Mouse (Mus musculus): Measurements from ENCODE around the gene Neu3. TPM values are rescaled to one million over a fixed set of nuclear protein-coding genes. Genes with fewer than 3 reads are reported as not detected.

Gene Neu3
- polyA plus RNA-seq, 1 experiment from 2014 or later = 2.4 TPM

GRCm38 (mm10) chr7:99794096-99794495, 34.1 kb downstream of the Neu3 start:
- WGBS = 70% methylated on average over 2 of the region's 2 CpGs

DNA sequence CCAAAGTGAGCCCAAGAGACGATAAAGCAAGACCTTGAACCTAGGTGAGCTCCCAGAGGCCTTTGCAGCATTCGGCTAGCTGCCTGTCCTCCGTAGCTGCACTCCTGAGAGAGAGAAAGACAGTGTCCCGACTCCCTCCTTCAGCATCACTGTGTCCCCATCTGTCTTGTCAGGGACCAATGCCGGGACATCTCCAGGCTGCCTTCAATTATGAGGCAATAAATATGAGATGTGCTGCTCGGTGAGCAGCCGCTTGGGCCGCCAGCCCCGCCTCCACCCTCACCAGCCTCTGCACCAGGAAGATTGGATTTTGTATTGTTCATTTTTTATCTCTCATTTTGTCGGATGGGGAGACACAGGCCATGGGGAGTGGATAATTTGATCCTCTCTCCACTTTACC, 37.4 kb downstream of the Neu3 start:
- WGBS = 43% methylated on average over 10 of the region's 10 CpGs
- H3K36me3 ChIP-seq (ENCODE audit: control insufficient read depth, insufficient read depth, low read length) = no peaks in the 10 kb centered on the region
- no peaks in the 10 kb centered on the region for H3K27me3 ChIP-seq (ENCODE audit: control insufficient read depth, insufficient read depth, low read length)
- ATAC-seq (ENCODE audit: low read depth) = peak; percentile 52
- H3K27ac ChIP-seq (ENCODE audit: low read depth, low read length) = peak overlapping the region; percentile 68
- no peaks in the 10 kb centered on the region for H3K9me3 ChIP-seq (ENCODE audit: control insufficient read depth, low read length)
- H3K4me2 ChIP-seq (ENCODE audit: low read depth, low read length) = no peak overlapping the region
- no peak overlapping the region for H3K9ac ChIP-seq (replicated peaks; ENCODE audit: low read depth, low read length)
- peaks cover 9% of the 10 kb centered on the region; the same call in 1 of the 2 replicates for H3K4me1 ChIP-seq (ENCODE audit: control insufficient read depth, insufficient read depth, low read length)
- no peak overlapping the region for H3K4me3 ChIP-seq (ENCODE audit: low read depth, low read length)

More at GRCm38 (mm10) chr7:99794096-99794495, 34.1 kb downstream of the Neu3 start:
- Histone ChIP-seq H3K9me3 (ENCODE audit: control insufficient read depth, low read length) (no peaks in the 10 kb centered on the region), H3K27me3 (ENCODE audit: control insufficient read depth, insufficient read depth, low read length) (no peaks in the 10 kb centered on the region), H3K4me2 (ENCODE audit: low read depth, low read length) (no peak overlapping the region), H3K36me3 (ENCODE audit: control insufficient read depth, insufficient read depth, low read length) (no peaks in the 10 kb centered on the region), H3K27ac (ENCODE audit: low read depth, low read length) (no peak overlapping the region), H3K4me3 (ENCODE audit: low read depth, low read length) (no peak overlapping the region), H3K9ac (replicated peaks; ENCODE audit: low read depth, low read length) (no peak overlapping the region), H3K4me1 (ENCODE audit: control insufficient read depth, insufficient read depth, low read length) (peaks cover 17% of the 10 kb centered on the region)
- ATAC-seq (ENCODE audit: low read depth) = no peak

DNA sequence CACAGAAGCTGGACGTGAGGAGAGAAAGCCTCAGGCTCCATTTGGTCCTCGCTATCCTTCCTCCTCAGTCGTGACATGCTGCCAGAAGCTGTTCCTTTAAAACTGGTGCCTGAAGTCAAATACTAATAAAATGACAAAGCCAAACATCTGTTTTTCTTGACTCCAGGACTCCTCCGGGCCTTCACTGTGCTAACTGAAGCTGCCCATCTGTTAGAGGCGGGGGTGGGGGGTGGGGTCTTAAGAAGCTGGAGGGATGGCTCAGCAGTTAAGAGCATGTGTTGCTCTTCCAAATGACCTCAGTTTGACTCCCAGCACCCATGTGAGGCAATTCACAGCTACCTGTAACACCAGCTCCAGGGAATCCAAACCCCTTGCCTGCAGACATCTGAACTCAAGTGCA, 39.7 kb downstream of the Neu3 start:
- H3K9ac ChIP-seq (replicated peaks; ENCODE audit: low read depth, low read length) = no peak overlapping the region
- H3K4me1 ChIP-seq (ENCODE audit: control insufficient read depth, insufficient read depth, low read length) = no peaks in the 10 kb centered on the region
- no peak overlapping the region for H3K4me3 ChIP-seq (ENCODE audit: low read depth, low read length)
- WGBS = 28% methylated on average over 5 of the region's 5 CpGs
- ATAC-seq (ENCODE audit: low read depth) = no peak
- no peaks in the 10 kb centered on the region for H3K36me3 ChIP-seq (ENCODE audit: control insufficient read depth, insufficient read depth, low read length)
- no peak overlapping the region for H3K4me2 ChIP-seq (ENCODE audit: low read depth, low read length)
- H3K27me3 ChIP-seq (ENCODE audit: control insufficient read depth, insufficient read depth, low read length) = no peaks in the 10 kb centered on the region
- no peaks in the 10 kb centered on the region for H3K9me3 ChIP-seq (ENCODE audit: control insufficient read depth, low read length)
- H3K27ac ChIP-seq (ENCODE audit: low read depth, low read length) = no peak overlapping the region

- WGBS = 14% methylated on average over 2 of the region's 2 CpGs
- Histone ChIP-seq H3K4me3 (ENCODE audit: low read depth, low read length) (no peak overlapping the region), H3K27me3 (ENCODE audit: control insufficient read depth, insufficient read depth, low read length) (no peaks in the 10 kb centered on the region), H3K4me1 (ENCODE audit: control insufficient read depth, insufficient read depth, low read length) (no peaks in the 10 kb centered on the region), H3K36me3 (ENCODE audit: control insufficient read depth, insufficient read depth, low read length) (no peaks in the 10 kb centered on the region), H3K9ac (replicated peaks; ENCODE audit: low read depth, low read length) (no peak overlapping the region), H3K9me3 (ENCODE audit: control insufficient read depth, low read length) (no peaks in the 10 kb centered on the region), H3K27ac (ENCODE audit: low read depth, low read length) (no peak overlapping the region), H3K4me2 (ENCODE audit: low read depth, low read length) (no peak overlapping the region)
- ATAC-seq (ENCODE audit: low read depth) = no peak
Observed at GRCm38 (mm10) chr7:99787935-99788334, 40.3 kb downstream of the Neu3 start.

DNA sequence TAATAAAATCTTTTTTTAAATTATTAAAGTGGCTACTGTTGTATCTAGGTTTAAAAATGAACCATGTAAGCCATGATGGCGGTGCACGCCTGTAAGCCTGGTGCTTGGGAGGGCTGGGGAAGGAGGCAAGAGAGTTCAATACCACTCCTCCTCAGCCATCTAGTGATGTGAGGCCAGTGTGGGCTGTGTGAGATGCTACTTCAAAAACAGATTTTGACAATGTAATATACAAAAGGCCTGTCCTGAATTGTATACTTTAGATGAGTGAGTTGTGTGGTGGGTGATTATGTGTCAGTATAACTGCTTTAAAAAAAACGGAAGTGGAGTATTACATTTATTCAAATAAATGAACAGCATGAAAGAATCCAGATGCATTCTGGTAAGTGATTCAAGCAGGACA, 41.4 kb downstream of the Neu3 start:
- no peaks in the 10 kb centered on the region for H3K36me3 ChIP-seq (ENCODE audit: control insufficient read depth, insufficient read depth, low read length)
- WGBS = 84% methylated on average over 3 of the region's 3 CpGs
- no peaks in the 10 kb centered on the region for H3K27me3 ChIP-seq (ENCODE audit: control insufficient read depth, insufficient read depth, low read length)
- no peaks in the 10 kb centered on the region for H3K9me3 ChIP-seq (ENCODE audit: control insufficient read depth, low read length)
- H3K27ac ChIP-seq (ENCODE audit: low read depth, low read length) = no peak overlapping the region
- no peaks in the 10 kb centered on the region for H3K4me1 ChIP-seq (ENCODE audit: control insufficient read depth, insufficient read depth, low read length)
- no peak overlapping the region for H3K4me3 ChIP-seq (ENCODE audit: low read depth, low read length)
- H3K4me2 ChIP-seq (ENCODE audit: low read depth, low read length) = no peak overlapping the region
- ATAC-seq (ENCODE audit: low read depth) = no peak
- H3K9ac ChIP-seq (replicated peaks; ENCODE audit: low read depth, low read length) = no peak overlapping the region

- H3K27me3 ChIP-seq (ENCODE audit: control insufficient read depth, insufficient read depth, low read length) = no peaks in the 10 kb centered on the region
- no peaks in the 10 kb centered on the region for H3K36me3 ChIP-seq (ENCODE audit: control insufficient read depth, insufficient read depth, low read length)
- WGBS = 90% methylated on average over 3 of the region's 3 CpGs
- no peak overlapping the region for H3K27ac ChIP-seq (ENCODE audit: low read depth, low read length)
- no peaks in the 10 kb centered on the region for H3K9me3 ChIP-seq (ENCODE audit: control insufficient read depth, low read length)
- H3K4me1 ChIP-seq (ENCODE audit: control insufficient read depth, insufficient read depth, low read length) = no peaks in the 10 kb centered on the region
- ATAC-seq (ENCODE audit: low read depth) = no peak
- no peak overlapping the region for H3K4me3 ChIP-seq (ENCODE audit: low read depth, low read length)
- no peak overlapping the region for H3K4me2 ChIP-seq (ENCODE audit: low read depth, low read length)
- H3K9ac ChIP-seq (replicated peaks; ENCODE audit: low read depth, low read length) = no peak overlapping the region
Observed at GRCm38 (mm10) chr7:99785553-99785952, 42.7 kb downstream of the Neu3 start.

- no peaks in the 10 kb centered on the region for H3K27me3 ChIP-seq (ENCODE audit: control insufficient read depth, insufficient read depth, low read length)
- no peaks in the 10 kb centered on the region for H3K9me3 ChIP-seq (ENCODE audit: control insufficient read depth, low read length)
- no peaks in the 10 kb centered on the region for H3K36me3 ChIP-seq (ENCODE audit: control insufficient read depth, insufficient read depth, low read length)
- no peak overlapping the region for H3K9ac ChIP-seq (replicated peaks; ENCODE audit: low read depth, low read length)
- H3K4me1 ChIP-seq (ENCODE audit: control insufficient read depth, insufficient read depth, low read length) = no peaks in the 10 kb centered on the region
- no peak overlapping the region for H3K27ac ChIP-seq (ENCODE audit: low read depth, low read length)
- 80% methylated on average over 7 of the region's 7 CpGs for WGBS
- H3K4me2 ChIP-seq (ENCODE audit: low read depth, low read length) = no peak overlapping the region
- H3K4me3 ChIP-seq (ENCODE audit: low read depth, low read length) = no peak overlapping the region
- no peak for ATAC-seq (ENCODE audit: low read depth)
Observed at GRCm38 (mm10) chr7:99783421-99783820, 44.8 kb downstream of the Neu3 start.

DNA sequence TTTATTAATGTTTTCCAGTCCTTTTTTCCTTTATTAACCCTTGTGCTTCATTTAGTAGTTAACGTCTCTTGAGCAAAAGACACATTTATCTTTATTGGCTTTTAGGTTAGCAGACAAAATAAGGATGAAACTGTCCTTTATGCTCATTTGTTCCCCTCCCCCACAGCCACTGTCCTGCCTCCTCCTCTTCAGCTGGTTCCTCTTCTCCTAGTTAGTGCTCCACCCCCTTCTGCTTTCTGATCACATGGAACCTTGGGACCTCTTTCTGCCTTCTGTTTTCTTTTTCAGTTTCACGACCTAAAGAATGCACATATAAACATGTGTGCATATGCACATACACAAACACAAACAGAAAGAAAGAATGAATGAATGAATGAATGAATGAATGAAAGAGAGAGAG, 46.3 kb downstream of the Neu3 start:
- Histone ChIP-seq H3K27ac (ENCODE audit: low read depth, low read length) (no peak overlapping the region), H3K9me3 (ENCODE audit: control insufficient read depth, low read length) (no peaks in the 10 kb centered on the region), H3K9ac (replicated peaks; ENCODE audit: low read depth, low read length) (no peak overlapping the region), H3K4me1 (ENCODE audit: control insufficient read depth, insufficient read depth, low read length) (no peaks in the 10 kb centered on the region), H3K36me3 (ENCODE audit: control insufficient read depth, insufficient read depth, low read length) (no peaks in the 10 kb centered on the region), H3K4me3 (ENCODE audit: low read depth, low read length) (no peak overlapping the region), H3K27me3 (ENCODE audit: control insufficient read depth, insufficient read depth, low read length) (no peaks in the 10 kb centered on the region), H3K4me2 (ENCODE audit: low read depth, low read length) (no peak overlapping the region)
- WGBS = 86% methylated on average over 2 of the region's 2 CpGs
- ATAC-seq (ENCODE audit: low read depth) = no peak

DNA sequence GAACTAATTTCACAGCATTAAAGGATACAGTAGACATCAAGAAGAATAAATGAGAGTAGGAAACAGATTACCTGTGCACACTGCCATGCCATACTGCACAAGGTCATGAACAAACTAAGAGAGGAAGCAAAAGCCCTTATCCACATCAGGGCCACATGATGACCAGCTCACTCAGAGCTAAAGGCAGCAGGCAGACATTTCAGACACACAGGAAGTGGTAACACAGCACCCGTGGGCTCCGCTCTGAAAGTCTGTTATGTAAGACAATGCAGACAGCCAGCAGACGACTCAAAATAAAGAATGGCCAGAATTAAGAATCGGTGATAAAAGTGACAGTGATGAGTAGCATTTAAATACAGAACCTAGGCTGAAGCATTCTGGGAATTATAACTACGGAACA, 46.8 kb downstream of the Neu3 start:
- no peak for ATAC-seq (ENCODE audit: low read depth)
- H3K27me3 ChIP-seq (ENCODE audit: control insufficient read depth, insufficient read depth, low read length) = no peaks in the 10 kb centered on the region
- no peak overlapping the region for H3K27ac ChIP-seq (ENCODE audit: low read depth, low read length)
- H3K36me3 ChIP-seq (ENCODE audit: control insufficient read depth, insufficient read depth, low read length) = no peaks in the 10 kb centered on the region
- no peaks in the 10 kb centered on the region for H3K9me3 ChIP-seq (ENCODE audit: control insufficient read depth, low read length)
- no peaks in the 10 kb centered on the region for H3K4me1 ChIP-seq (ENCODE audit: control insufficient read depth, insufficient read depth, low read length)
- WGBS = 76% methylated on average over 5 of the region's 5 CpGs
- no peak overlapping the region for H3K4me2 ChIP-seq (ENCODE audit: low read depth, low read length)
- no peak overlapping the region for H3K4me3 ChIP-seq (ENCODE audit: low read depth, low read length)
- H3K9ac ChIP-seq (replicated peaks; ENCODE audit: low read depth, low read length) = no peak overlapping the region

- no peak for ATAC-seq (ENCODE audit: low read depth)
- no peak within 1 kb of the TSS for H3K4me2 ChIP-seq (ENCODE audit: low read depth, low read length)
- no peak within 1 kb of the TSS for H3K4me3 ChIP-seq (ENCODE audit: low read depth, low read length)
- 0 out of 2 replicates have a peak, but pooled peaks cover 5% of the 10 kb centered on the region for H3K9me3 ChIP-seq (ENCODE audit: control insufficient read depth, low read length)
- 94% methylated on average over 2 of the region's 2 CpGs for WGBS
- H3K9ac ChIP-seq (replicated peaks; ENCODE audit: low read depth, low read length) = no peak within 1 kb of the TSS
- no peaks in the 10 kb centered on the region for H3K27me3 ChIP-seq (ENCODE audit: control insufficient read depth, insufficient read depth, low read length)
- H3K4me1 ChIP-seq (ENCODE audit: control insufficient read depth, insufficient read depth, low read length) = no peaks in the 10 kb centered on the region
- H3K27ac ChIP-seq (ENCODE audit: low read depth, low read length) = no peak within 1 kb of the TSS
- H3K36me3 ChIP-seq (ENCODE audit: control insufficient read depth, insufficient read depth, low read length) = no peaks in the 10 kb centered on the region
Observed at GRCm38 (mm10) chr7:99763207-99763606, 65.0 kb downstream of the Neu3 start, which contains the start of gene Olfr521. Gene Olfr521 (plus strand): TSS chr7:99763507.
